Mouse (Mus musculus) hindbrain, embryonic 14.5 days (tissue): ENCODE measurements around the gene Echdc3. TPM values are rescaled to one million over a fixed set of nuclear protein-coding genes. Genes with fewer than 3 reads are reported as not detected.
A peak's percentile ranks its signal among the peaks of the same experiment; 100 is the strongest.

Experiments
- ATAC-seq: fragments of 200-750 bp; cut with Nextera tagmentation; 2 replicates; pipeline ENCODE4 v1.8.0; 2017; ENCODE audit warnings: moderate number of reproducible peaks, mild to moderate bottlenecking, moderate TSS enrichment, moderate library complexity; ENCODE audit not compliant: low FRiP score
- DNase-seq: peaks from one replicate; pipeline ENCODE4 v3.0.0-alpha.2; 2015; ENCODE audit warnings: low spot score
- H3K27ac ChIP-seq: fragments of 300-500 bp; sonication (generic); 2 replicates; pipeline ENCODE4 v1.5.1; 2014; ENCODE audit warnings: mild to moderate bottlenecking, moderate library complexity
- H3K27me3 ChIP-seq: fragments of 300-500 bp; sonication (generic); 2 replicates; pipeline ENCODE4 v1.6.1; 2014; ENCODE audit warnings: mild to moderate bottlenecking, low read length, mixed read lengths; ENCODE audit not compliant: control insufficient read depth, insufficient read depth
- H3K36me3 ChIP-seq: fragments of 300-500 bp; sonication (generic); replicated peaks from 2 replicates; pipeline ENCODE4 v1.6.1; 2014; ENCODE audit not compliant: control insufficient read depth, insufficient read depth
- H3K4me1 ChIP-seq: fragments of 300-500 bp; sonication (generic); replicated peaks from 2 replicates; pipeline ENCODE4 v1.6.1; 2014; ENCODE audit warnings: antibody characterized with exemption, low read length, mixed read lengths; ENCODE audit not compliant: control insufficient read depth, insufficient read depth
- H3K4me2 ChIP-seq: fragments of 300-500 bp; sonication (generic); replicated peaks from 2 replicates; pipeline ENCODE4 v1.6.1; 2014; ENCODE audit warnings: mild to moderate bottlenecking, moderate library complexity
- H3K4me3 ChIP-seq: fragments of 300-500 bp; sonication (generic); replicated peaks from 2 replicates; pipeline ENCODE4 v1.5.1; 2014; ENCODE audit warnings: mild to moderate bottlenecking, low read length
- H3K9ac ChIP-seq: fragments of 300-500 bp; sonication (generic); 2 replicates; pipeline ENCODE4 v1.6.1; 2014
- H3K9me3 ChIP-seq: fragments of 300-500 bp; sonication (generic); 2 replicates; pipeline ENCODE4 v1.6.1; 2016; ENCODE audit warnings: low read length; ENCODE audit not compliant: control insufficient read depth
- WGBS: fragments of 180-500 bp; shearing (Covaris S2); extraction: QIAGEN DNeasy Blood & Tissue Kit; methylation state at CpG from one replicate; pipeline ENCODE4 v1.1.7; 2014; 5-methylcytosine and 5-hydroxymethylcytosine counted together
- polyA plus RNA-seq: library from polyadenylated mRNA; unstranded; fragments of >200 nt; fragmentation: Nextera tagmentation; extraction: Ambion mirVana; gene quantifications from 2 replicates; pipeline ENCODE4 v1.2.1, GENCODE M21; 2014

Gene Echdc3
- polyA plus RNA-seq, 1 experiment from 2014 or later: 1.1 TPM

- DNase-seq (no peak), ATAC-seq (no peak)
- H3K4me3 ChIP-seq: no peak overlapping the region
- WGBS: 70% methylated on average over 11 of the region's 11 CpGs
- peaks cover 11% of the 10 kb centered on the region; the same call in 1 of the 2 replicates for H3K4me1 ChIP-seq
- H3K27ac ChIP-seq: no peak overlapping the region
- H3K36me3 ChIP-seq: no peaks in the 10 kb centered on the region
- no peak overlapping the region for H3K9ac ChIP-seq
- no peak overlapping the region for H3K4me2 ChIP-seq
- H3K9me3 ChIP-seq: peaks cover 7% of the 10 kb centered on the region; the same call in 1 of the 2 replicates
- H3K27me3 ChIP-seq: no peaks in the 10 kb centered on the region
Measured at GRCm38 (mm10) chr2:6188891-6189674, 23.8 kb downstream of the Echdc3 start.

- Histone ChIP-seq H3K9ac (no peak overlapping the region), H3K27ac (peak overlapping the region; percentile 26), H3K36me3 (no peaks in the 10 kb centered on the region), H3K9me3 (peaks cover 10% of the 10 kb centered on the region; the same call in 1 of the 2 replicates), H3K27me3 (no peaks in the 10 kb centered on the region), H3K4me3 (no peak overlapping the region), H3K4me1 (peaks cover 11% of the 10 kb centered on the region; the same call in 1 of the 2 replicates), H3K4me2 (no peak overlapping the region)
- 42% methylated on average over 11 of the region's 11 CpGs for WGBS
- ATAC-seq: peak; percentile 74
- DNase-seq: peak; percentile 46
Measured at GRCm38 (mm10) chr2:6187418-6187817, 25.4 kb downstream of the Echdc3 start.

- WGBS: 36% methylated on average over 4 of the region's 4 CpGs
- Histone ChIP-seq H3K27ac (peak overlapping the region; percentile 26), H3K4me3 (no peak overlapping the region), H3K9ac (no peak overlapping the region), H3K36me3 (no peaks in the 10 kb centered on the region), H3K27me3 (no peaks in the 10 kb centered on the region), H3K9me3 (peaks cover 10% of the 10 kb centered on the region; the same call in 1 of the 2 replicates), H3K4me1 (peaks cover 11% of the 10 kb centered on the region; the same call in 1 of the 2 replicates), H3K4me2 (no peak overlapping the region)
- ATAC-seq: no peak
- no peak for DNase-seq
Measured at GRCm38 (mm10) chr2:6186913-6187312, 25.9 kb downstream of the Echdc3 start.

GRCm38 (mm10) chr2:6179749-6180117 is 33.1 kb downstream of the Echdc3 start:
- H3K36me3 ChIP-seq: no peaks in the 10 kb centered on the region
- H3K9me3 ChIP-seq: peaks cover 9% of the 10 kb centered on the region; the same call in 1 of the 2 replicates
- H3K27me3 ChIP-seq: no peaks in the 10 kb centered on the region
- no peaks in the 10 kb centered on the region for H3K4me1 ChIP-seq
- DNase-seq: no peak
- H3K4me2 ChIP-seq: no peak overlapping the region
- ATAC-seq: no peak
- H3K27ac ChIP-seq: no peak overlapping the region
- H3K4me3 ChIP-seq: no peak overlapping the region
- WGBS: 78% methylated on average over 1 of the region's 1 CpGs
- no peak overlapping the region for H3K9ac ChIP-seq

- no peak for DNase-seq
- no peaks in the 10 kb centered on the region for H3K36me3 ChIP-seq
- no peak overlapping the region for H3K9ac ChIP-seq
- no peaks in the 10 kb centered on the region for H3K4me1 ChIP-seq
- no peak overlapping the region for H3K4me3 ChIP-seq
- no peaks in the 10 kb centered on the region for H3K27me3 ChIP-seq
- peak; percentile 70; the same call in 1 of the 2 replicates for ATAC-seq
- H3K4me2 ChIP-seq: no peak overlapping the region
- 73% methylated on average over 16 of the region's 16 CpGs for WGBS
- H3K27ac ChIP-seq: no peak overlapping the region
- H3K9me3 ChIP-seq: 0 out of 2 replicates have a peak, but pooled peaks cover 3% of the 10 kb centered on the region
Measured at GRCm38 (mm10) chr2:6178901-6179748, 33.7 kb downstream of the Echdc3 start.

- DNase-seq: no peak
- H3K4me3 ChIP-seq: no peak overlapping the region
Measured at GRCm38 (mm10) chr2:6173013-6173412, 39.8 kb downstream of the Echdc3 start.

GRCm38 (mm10) chr2:6168560-6168959 is 44.3 kb downstream of the Echdc3 start:
- Histone ChIP-seq H3K9me3 (no peaks in the 10 kb centered on the region), H3K4me1 (no peaks in the 10 kb centered on the region), H3K4me3 (no peak overlapping the region), H3K4me2 (no peak overlapping the region), H3K27me3 (no peaks in the 10 kb centered on the region), H3K36me3 (no peaks in the 10 kb centered on the region), H3K9ac (no peak overlapping the region), H3K27ac (no peak overlapping the region)
- 88% methylated on average over 2 of the region's 2 CpGs for WGBS
- no peak for DNase-seq
- ATAC-seq: no peak

More at GRCm38 (mm10) chr2:6173013-6173412, 39.8 kb downstream of the Echdc3 start:
- H3K36me3 ChIP-seq: no peaks in the 10 kb centered on the region
- no peaks in the 10 kb centered on the region for H3K4me1 ChIP-seq
- no peaks in the 10 kb centered on the region for H3K9me3 ChIP-seq
- no peak for ATAC-seq
- WGBS: 64% methylated on average over 3 of the region's 3 CpGs
- no peak overlapping the region for H3K4me2 ChIP-seq
- H3K27ac ChIP-seq: no peak overlapping the region
- no peaks in the 10 kb centered on the region for H3K27me3 ChIP-seq
- H3K9ac ChIP-seq: no peak overlapping the region

GRCm38 (mm10) chr2:6167843-6168558 is 44.8 kb downstream of the Echdc3 start:
- ATAC-seq (peak; percentile 46; the same call in 1 of the 2 replicates), DNase-seq (peak; percentile 91)
- H3K4me1 ChIP-seq: no peaks in the 10 kb centered on the region
- no peaks in the 10 kb centered on the region for H3K27me3 ChIP-seq
- WGBS: 33% methylated on average over 5 of the region's 5 CpGs
- no peak overlapping the region for H3K9ac ChIP-seq
- H3K4me2 ChIP-seq: no peak overlapping the region
- no peak overlapping the region for H3K4me3 ChIP-seq
- no peaks in the 10 kb centered on the region for H3K36me3 ChIP-seq
- no peak overlapping the region for H3K27ac ChIP-seq
- H3K9me3 ChIP-seq: no peaks in the 10 kb centered on the region

- Histone ChIP-seq H3K4me3 (no peak overlapping the region), H3K4me2 (no peak overlapping the region), H3K4me1 (no peaks in the 10 kb centered on the region), H3K27ac (no peak overlapping the region), H3K36me3 (no peaks in the 10 kb centered on the region), H3K27me3 (no peaks in the 10 kb centered on the region), H3K9ac (no peak overlapping the region), H3K9me3 (no peaks in the 10 kb centered on the region)
- WGBS: 82% methylated on average over 6 of the region's 6 CpGs
- DNase-seq (no peak), ATAC-seq (no peak)
Measured at GRCm38 (mm10) chr2:6165771-6166170, 47.1 kb downstream of the Echdc3 start.
